13 mouse cellular contexts compared by ENCODE assay signal in the genomic region with DNA sequence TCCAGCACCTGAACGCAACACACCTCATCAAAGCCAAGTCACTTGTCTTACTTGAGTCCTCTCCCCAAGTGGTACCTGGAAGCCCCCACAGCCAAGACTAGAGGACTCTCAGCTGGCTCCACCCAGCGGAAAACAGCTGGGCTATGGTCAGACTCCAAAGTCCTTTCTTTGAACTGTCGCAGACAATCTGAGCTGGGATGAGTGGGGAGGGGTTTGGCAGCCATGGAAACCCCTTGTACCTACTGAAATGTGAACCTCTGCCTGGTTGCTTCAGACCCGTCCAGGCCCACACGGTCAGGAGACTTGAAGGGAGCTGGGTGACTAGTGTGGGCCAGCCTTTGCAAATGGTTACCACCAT. TPM values are rescaled to one million over a fixed set of nuclear protein-coding genes. Genes with fewer than 3 reads are reported as not detected.
A peak's percentile ranks its signal among the peaks of the same experiment; 100 is the strongest.
DNase-seq lines count a peak whose midpoint lies in the region; ATAC-seq and TF ChIP-seq lines count a peak whose summit lies in the region.
"Had no signal": no experiment of that assay in that cellular context is flagged by ENCODE, and none has a peak within 500 bp of the region (broad histone marks: within the 10 kb centered on the region; RNA-seq: fewer than 3 reads in every experiment).

No protein-coding gene starts in this region.

- WGBS in forebrain, embryonic 15.5 days: 8% methylated on average over 5 of the region's 5 CpGs
- 38% methylated on average over 5 of the region's 5 CpGs for WGBS in kidney, postnatal 0 days
- WGBS in midbrain, embryonic 10.5 days: 28% methylated on average over 5 of the region's 5 CpGs
- WGBS in cerebellum, adult 2 months: 42% methylated on average over 5 of the region's 5 CpGs

- H3K4me1 ChIP-seq in forebrain, embryonic 15.5 days: peaks cover 36% of the 10 kb centered on the region
- H3K4me1 ChIP-seq in kidney, postnatal 0 days (replicated peaks; ENCODE audit: insufficient read depth, low read length): no peaks in the 10 kb centered on the region
- peaks cover 49% of the 10 kb centered on the region for H3K4me1 ChIP-seq in midbrain, embryonic 10.5 days
- no peaks in the 10 kb centered on the region for H3K4me1 ChIP-seq in cerebellum, adult 2 months (ENCODE audit: control insufficient read depth, insufficient read depth, low read length)

- no peak for TF ChIP-seq CTCF in kidney, postnatal 0 days (IDR thresholded peaks at IDR 0.05; ENCODE audit: low read depth)
- no peak for TF ChIP-seq CTCF in cerebellum, adult 2 months (IDR thresholded peaks at IDR 0.05; ENCODE audit: borderline replicate concordance, insufficient read depth, low read depth, low read length)

- ATAC-seq in forebrain, embryonic 15.5 days (replicated peaks): peak; percentile 17; the same call in 1 of the 2 replicates
- ATAC-seq in kidney, postnatal 0 days (replicated peaks; ENCODE audit: low FRiP score, low read depth): peak; percentile 55; the same call in 1 of the 2 replicates
- no peak for ATAC-seq in CD4-positive, CD25-positive, alpha-beta regulatory T cell, adult 4 months
- ATAC-seq in megakaryocyte, adult 5-6 weeks (ENCODE audit: poor library complexity, severe bottlenecking): no peak

- DNase-seq in ZHBTc4 (ENCODE audit: low read depth, low spot score): peak; percentile 32
- peak; percentile 31 for DNase-seq in kidney, postnatal 0 days (ENCODE audit: low spot score)
- peak; percentile 78 for DNase-seq in midbrain, embryonic 10.5 days (ENCODE audit: low spot score)
- DNase-seq in left cerebral cortex, postnatal 36 days (ENCODE audit: low spot score in 2 of 2): no peak
- no peak for DNase-seq in cerebellum, adult 2 months
- DNase-seq: thymus, adult 2 months had no signal

- TF ChIP-seq POLR2A in cerebellum, adult 2 months (IDR thresholded peaks at IDR 0.05; ENCODE audit: borderline replicate concordance, insufficient read depth, low read length): no peak

- H3K4me2 ChIP-seq in forebrain, embryonic 15.5 days (replicated peaks): no peak overlapping the region
- no peak overlapping the region for H3K4me2 ChIP-seq in kidney, postnatal 0 days (ENCODE audit: low read length)
- H3K4me2 ChIP-seq: embryonic facial prominence, embryonic 12.5 days had no signal

- H3K27me3 ChIP-seq in forebrain, embryonic 15.5 days: no peaks in the 10 kb centered on the region
- H3K27me3 ChIP-seq in kidney, postnatal 0 days (ENCODE audit: insufficient read depth, low read length): no peaks in the 10 kb centered on the region
- no peaks in the 10 kb centered on the region for H3K27me3 ChIP-seq in midbrain, embryonic 10.5 days (ENCODE audit: low read depth, poor library complexity, severe bottlenecking)
- no peaks in the 10 kb centered on the region for H3K27me3 ChIP-seq in cerebellum, adult 2 months (ENCODE audit: control insufficient read depth, insufficient read depth, low read length)
- H3K27me3 ChIP-seq: CH12.LX; embryonic facial prominence, embryonic 12.5 days had no signal

- intact Hi-C loops in left cerebral cortex, postnatal 36 days (cut with DNase I): no loop called here

- no peak overlapping the region for H3K9ac ChIP-seq in forebrain, embryonic 15.5 days (replicated peaks)
- H3K9ac ChIP-seq in kidney, postnatal 0 days (ENCODE audit: low read depth, low read length): no peak overlapping the region
- H3K9ac ChIP-seq: embryonic facial prominence, embryonic 12.5 days had no signal

- no peak overlapping the region for H3K4me3 ChIP-seq in forebrain, embryonic 15.5 days
- no peak overlapping the region for H3K4me3 ChIP-seq in kidney, postnatal 0 days (replicated peaks; ENCODE audit: low read depth, low read length)
- peak overlapping the region; percentile 35 for H3K4me3 ChIP-seq in midbrain, embryonic 10.5 days
- H3K4me3 ChIP-seq in cerebellum, adult 2 months (replicated peaks; ENCODE audit: insufficient read depth, low read depth, low read length): no peak overlapping the region
- H3K4me3 ChIP-seq: embryonic facial prominence, embryonic 12.5 days; heart, adult 2 months had no signal

- peaks cover 6% of the 10 kb centered on the region; the same call in 1 of the 2 replicates for H3K36me3 ChIP-seq in forebrain, embryonic 15.5 days
- H3K36me3 ChIP-seq in kidney, postnatal 0 days (ENCODE audit: insufficient read depth, low read length): 0 out of 2 replicates have a peak, but pooled peaks cover 15% of the 10 kb centered on the region
- H3K36me3 ChIP-seq in midbrain, embryonic 10.5 days: peaks cover 77% of the 10 kb centered on the region

- no peaks in the 10 kb centered on the region for H3K9me3 ChIP-seq in forebrain, embryonic 15.5 days
- H3K9me3 ChIP-seq in kidney, postnatal 0 days (replicated peaks; ENCODE audit: low read length): no peaks in the 10 kb centered on the region
- H3K9me3 ChIP-seq in midbrain, embryonic 10.5 days (replicated peaks): no peaks in the 10 kb centered on the region
- H3K9me3 ChIP-seq: embryonic facial prominence, embryonic 12.5 days had no signal

- H3K27ac ChIP-seq in forebrain, embryonic 15.5 days (replicated peaks): peak overlapping the region; percentile 79
- no peak overlapping the region for H3K27ac ChIP-seq in kidney, postnatal 0 days
- peak overlapping the region; percentile 87 for H3K27ac ChIP-seq in midbrain, embryonic 10.5 days (replicated peaks)
- H3K27ac ChIP-seq in cerebellum, adult 2 months (ENCODE audit: insufficient read depth, low read length): no peak overlapping the region
- H3K27ac ChIP-seq: embryonic facial prominence, embryonic 12.5 days; heart, adult 2 months; macrophage had no signal

RNA-seq across cellular contexts. Expression of a gene that starts 58.5 kb away (rescaled TPM):
- 302 and 304 TPM in 2 replicates for polyA plus RNA-seq in forebrain, embryonic 15.5 days (2015; fragmentation: Nextera tagmentation; extraction: Ambion mirVana)
- 217 and 220 TPM in 2 replicates for polyA plus RNA-seq in kidney, postnatal 0 days (2015; fragmentation: Nextera tagmentation; extraction: Ambion mirVana)
- polyA plus RNA-seq in midbrain, embryonic 10.5 days (2016; fragmentation: Nextera tagmentation; extraction: Ambion mirVana): 322 and 336 TPM in 2 replicates
- 10 to 100 TPM; 87.0 to 95.3 TPM for polyA plus RNA-seq in CD4-positive, CD25-positive, alpha-beta regulatory T cell, adult 4 months (2017; shearing (Covaris generic))
- 100 to 1,000 TPM; 180 to 206 TPM for total RNA-seq in left cerebral cortex, postnatal 36 days (2021)
- 294 and 310 TPM in 2 replicates for polyA plus RNA-seq in cerebellum, adult 2 months (2012; rRNA removed)
- 193 and 197 TPM in 2 replicates for total RNA-seq in megakaryocyte, adult 5-6 weeks (2015)
- 237 and 268 TPM in 2 replicates for total RNA-seq in megakaryocyte, adult 5-6 weeks (2017)

Comparison
In these comparisons a context has a peak if more than half of its experiments do, and no peak if none do; other contexts are left out.
1. DNase-seq: peak in ZHBTc4 (single experiment), kidney, postnatal 0 days (single experiment) and midbrain, embryonic 10.5 days (single experiment); none in left cerebral cortex, postnatal 36 days (0 of 2) and cerebellum, adult 2 months (0 of 2).
2. ATAC-seq: peak in forebrain, embryonic 15.5 days (single experiment) and kidney, postnatal 0 days (single experiment); none in CD4-positive, CD25-positive, alpha-beta regulatory T cell, adult 4 months (single experiment) and megakaryocyte, adult 5-6 weeks (single experiment).
3. H3K27ac ChIP-seq: peak in forebrain, embryonic 15.5 days (single experiment) and midbrain, embryonic 10.5 days (single experiment); none in kidney, postnatal 0 days (single experiment) and cerebellum, adult 2 months (single experiment).